Mouse (Mus musculus) adrenal gland, adult 8-10 months (tissue): ENCODE data around the gene Dscam. TPM values are rescaled to one million over a fixed set of nuclear protein-coding genes. Genes with fewer than 3 reads are reported as not detected.

Experiments
- DNase-seq: peaks from one replicate; pipeline ENCODE4 v3.0.0; 2022
- total RNA-seq, 4 experiments: library from RNA; stranded (reverse); gene quantifications; 2 replicates each; pipeline ENCODE4 v1.2.4; 2022

Gene Dscam
- total RNA-seq, 4 experiments from 2014 or later: 0.03 to 0.28 (median 0.03) TPM; not detected in 1

- DNase-seq: no peak
Observed at GRCm38 (mm10) chr16:96758381-96758780, 412.2 kb downstream of the Dscam start.

- DNase-seq: no peak
Observed at GRCm38 (mm10) chr16:96757588-96758313, 412.8 kb downstream of the Dscam start.

GRCm38 (mm10) chr16:96756994-96757393, 413.6 kb downstream of the Dscam start:
- no peak for DNase-seq

- DNase-seq: no peak
Observed at GRCm38 (mm10) chr16:96754971-96755504, 415.5 kb downstream of the Dscam start.

- DNase-seq: no peak
Observed at GRCm38 (mm10) chr16:96754381-96754780, 416.2 kb downstream of the Dscam start.

- no peak for DNase-seq
Observed at GRCm38 (mm10) chr16:96753781-96754173, 416.8 kb downstream of the Dscam start.

- no peak for DNase-seq
Observed at GRCm38 (mm10) chr16:96753164-96753780, 417.3 kb downstream of the Dscam start.

- DNase-seq: no peak
Observed at GRCm38 (mm10) chr16:96742475-96743255, 427.9 kb downstream of the Dscam start.

- no peak for DNase-seq
Observed at GRCm38 (mm10) chr16:96741336-96741735, 429.2 kb downstream of the Dscam start.

GRCm38 (mm10) chr16:96740073-96741055, 430.2 kb downstream of the Dscam start:
- no peak for DNase-seq

- DNase-seq: no peak
Observed at GRCm38 (mm10) chr16:96736501-96736900, 434.1 kb downstream of the Dscam start.

- no peak for DNase-seq
Observed at GRCm38 (mm10) chr16:96730881-96731280, 439.7 kb downstream of the Dscam start.

GRCm38 (mm10) chr16:96727836-96728774, 442.4 kb downstream of the Dscam start:
- DNase-seq: no peak

GRCm38 (mm10) chr16:96725071-96725724, 445.4 kb downstream of the Dscam start:
- no peak for DNase-seq

GRCm38 (mm10) chr16:96724591-96724990, 446.0 kb downstream of the Dscam start:
- DNase-seq: no peak

GRCm38 (mm10) chr16:96724123-96724522, 446.4 kb downstream of the Dscam start:
- DNase-seq: no peak

- no peak for DNase-seq
Observed at GRCm38 (mm10) chr16:96723066-96723669, 447.4 kb downstream of the Dscam start.

- DNase-seq: no peak
Observed at GRCm38 (mm10) chr16:96722135-96722534, 448.4 kb downstream of the Dscam start.

- DNase-seq: no peak
Observed at GRCm38 (mm10) chr16:96721241-96721640, 449.3 kb downstream of the Dscam start.

GRCm38 (mm10) chr16:96720666-96721065, 449.9 kb downstream of the Dscam start:
- no peak for DNase-seq
